Mouse (Mus musculus) mammary gland, adult 2 months (tissue): ENCODE measurements around the gene Socs3. TPM values are rescaled to one million over a fixed set of nuclear protein-coding genes. Genes with fewer than 3 reads are reported as not detected.

Experiments used
- polyA plus RNA-seq: library from polyadenylated mRNA; depleted of rRNA; stranded (reverse); fragments of >200 nt; gene quantifications from 2 replicates; pipeline ENCODE4 v1.2.3, GENCODE M21; 2012; ENCODE audit warnings: low replicate concordance; rRNA removed

Socs3 gene
- 21.3 and 54.9 TPM in 2 replicates for polyA plus RNA-seq

GRCm38 (mm10) chr11:117969945-117970872 is at the start of gene Socs3:
TSS of gene Socs3 (minus strand) at chr11:117970047.

GRCm38 (mm10) chr11:117986126-117987031 is 16.5 kb upstream of the Socs3 start, which contains the start of gene Pgs1:
TSS of gene Pgs1 (plus strand) at chr11:117986292.

Other genes with a start within 250 kb of the Socs3 start
- gene Tmc8, start 188.0 kb downstream of the Socs3 start, polyA plus RNA-seq = 37.4 and 85.1 TPM in 2 replicates
- 57.7 and 79.2 TPM in 2 replicates for gene Tmc6, start 187.8 kb downstream of the Socs3 start, polyA plus RNA-seq
- 0.76 and 3.2 TPM in 2 replicates for gene 6030468B19Rik, start 172.4 kb downstream of the Socs3 start, polyA plus RNA-seq
- 0.08 and 0.09 TPM in 2 replicates for gene Gm20708, start 160.4 kb downstream of the Socs3 start, polyA plus RNA-seq
- 250 and 297 TPM in 2 replicates for gene Syngr2, start 160.4 kb downstream of the Socs3 start, polyA plus RNA-seq
- gene Afmid, start 144.1 kb downstream of the Socs3 start, polyA plus RNA-seq = 11.2 and 12.3 TPM in 2 replicates
- 11.9 and 18.8 TPM in 2 replicates for gene Tk1, start 144.0 kb downstream of the Socs3 start, polyA plus RNA-seq
- gene Birc5, start 120.8 kb downstream of the Socs3 start, polyA plus RNA-seq = 1.5 and 2.9 TPM in 2 replicates
- gene Tmem235, start 109.3 kb downstream of the Socs3 start, polyA plus RNA-seq = not detected in 2 replicates
- gene Tha1, start 96.6 kb downstream of the Socs3 start, polyA plus RNA-seq = 16.7 and 26.3 TPM in 2 replicates
- 40.8 and 52.1 TPM in 2 replicates for gene Pgs1, start 16.2 kb upstream of the Socs3 start, polyA plus RNA-seq
- 0.13 and 0.18 TPM in 2 replicates for gene Dnah17, start 160.6 kb upstream of the Socs3 start, polyA plus RNA-seq